Mouse (Mus musculus): ENCODE measurements around the gene Gm45233. TPM values are rescaled to one million over a fixed set of nuclear protein-coding genes. Genes with fewer than 3 reads are reported as not detected.
A peak's percentile ranks its signal among the peaks of the same experiment; 100 is the strongest.

Gene Gm45233
- polyA plus RNA-seq, 1 experiment from 2014 or later: 0.18 TPM

DNA sequence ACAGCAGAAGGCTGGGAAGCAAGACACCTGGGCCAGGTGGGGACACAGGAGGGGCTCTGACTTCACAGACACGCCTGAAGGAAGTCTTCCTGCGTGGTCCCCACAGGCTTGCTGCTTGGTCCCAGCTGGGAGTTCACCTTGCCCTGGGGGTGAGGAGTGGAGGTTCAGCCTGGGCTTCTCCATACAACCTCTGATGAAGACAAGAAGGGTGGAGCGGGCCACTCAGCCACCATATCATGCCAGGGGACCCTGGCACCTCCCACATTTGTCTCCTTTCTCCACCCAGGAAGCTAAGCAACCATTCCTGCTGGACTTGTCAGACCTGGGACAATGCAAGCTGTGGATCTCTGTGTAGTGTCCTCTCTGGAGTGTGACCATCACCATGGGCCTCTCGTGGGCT lies 18.9 kb downstream of the Gm45233 start, which contains the start of gene Vsig10l:
Gene Vsig10l, plus strand, starts transcription at position 301 of the 400 bp plus-strand sequence.
- peaks cover 8% of the 10 kb centered on the region; the same call in 1 of the 2 replicates for H3K27me3 ChIP-seq (ENCODE audit: control insufficient read depth, insufficient read depth, low read length)
- H3K4me2 ChIP-seq (ENCODE audit: low read depth, low read length): no peak within 1 kb of the TSS
- 56% methylated on average over 4 of the region's 4 CpGs for WGBS

GRCm38 (mm10) chr7:43463976-43464375 lies 20.0 kb downstream of the Gm45233 start:
- H3K36me3 ChIP-seq (ENCODE audit: control insufficient read depth, insufficient read depth): peaks cover 4% of the 10 kb centered on the region; the same call in 1 of the 2 replicates
- peaks cover 12% of the 10 kb centered on the region for H3K4me1 ChIP-seq (ENCODE audit: control insufficient read depth, insufficient read depth, low read length)
- no peak overlapping the region for H3K4me3 ChIP-seq (ENCODE audit: low read length)
- H3K4me2 ChIP-seq (ENCODE audit: low read depth, low read length): no peak overlapping the region
- H3K9ac ChIP-seq (ENCODE audit: low read length): no peak overlapping the region
- WGBS: 78% methylated on average over 7 of the region's 7 CpGs
- peaks cover 8% of the 10 kb centered on the region; the same call in 1 of the 2 replicates for H3K27me3 ChIP-seq (ENCODE audit: control insufficient read depth, insufficient read depth, low read length)
- no peaks in the 10 kb centered on the region for H3K9me3 ChIP-seq (replicated peaks; ENCODE audit: control insufficient read depth, low read length)
- ATAC-seq (replicated peaks; ENCODE audit: extremely low read depth, insufficient read depth, low FRiP score): no peak
- H3K27ac ChIP-seq (ENCODE audit: low read length): no peak overlapping the region

More for the DNA sequence above, 18.9 kb downstream of the Gm45233 start, which contains the start of gene Vsig10l:
- H3K36me3 ChIP-seq (ENCODE audit: control insufficient read depth, insufficient read depth): peaks cover 2% of the 10 kb centered on the region; the same call in 1 of the 2 replicates
- no peak for ATAC-seq (replicated peaks; ENCODE audit: extremely low read depth, insufficient read depth, low FRiP score)
- no peak within 1 kb of the TSS for H3K27ac ChIP-seq (ENCODE audit: low read length)
- no peak within 1 kb of the TSS for H3K9ac ChIP-seq (ENCODE audit: low read length)
- peaks cover 12% of the 10 kb centered on the region for H3K4me1 ChIP-seq (ENCODE audit: control insufficient read depth, insufficient read depth, low read length)
- no peak within 1 kb of the TSS for H3K4me3 ChIP-seq (ENCODE audit: low read length)
- no peaks in the 10 kb centered on the region for H3K9me3 ChIP-seq (replicated peaks; ENCODE audit: control insufficient read depth, low read length)

DNA sequence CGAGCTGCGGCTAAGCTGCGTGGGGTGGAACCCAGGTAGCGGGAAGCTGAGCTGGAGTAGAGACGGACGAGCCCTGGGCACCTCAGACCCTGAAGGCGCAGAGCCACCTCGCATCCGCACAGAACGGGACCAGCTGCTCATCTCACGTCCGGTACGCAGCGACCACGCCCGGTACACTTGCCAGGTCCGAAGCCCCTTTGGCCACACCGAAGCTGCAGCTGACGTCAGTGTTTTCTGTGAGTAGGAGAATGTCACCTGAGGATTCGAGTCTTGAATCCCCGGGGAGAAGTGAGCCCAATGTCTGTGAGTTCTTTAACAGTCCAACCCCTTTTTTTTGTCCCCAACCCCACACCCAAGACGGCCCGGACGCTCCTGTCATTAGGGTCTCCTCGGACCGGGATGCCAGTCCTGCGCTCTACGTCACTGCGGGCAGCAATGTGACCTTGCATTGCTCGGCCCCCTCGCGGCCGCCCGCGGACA lies 21.0 kb downstream of the Gm45233 start:
- 8% methylated on average over 35 of the region's 35 CpGs for WGBS

DNA sequence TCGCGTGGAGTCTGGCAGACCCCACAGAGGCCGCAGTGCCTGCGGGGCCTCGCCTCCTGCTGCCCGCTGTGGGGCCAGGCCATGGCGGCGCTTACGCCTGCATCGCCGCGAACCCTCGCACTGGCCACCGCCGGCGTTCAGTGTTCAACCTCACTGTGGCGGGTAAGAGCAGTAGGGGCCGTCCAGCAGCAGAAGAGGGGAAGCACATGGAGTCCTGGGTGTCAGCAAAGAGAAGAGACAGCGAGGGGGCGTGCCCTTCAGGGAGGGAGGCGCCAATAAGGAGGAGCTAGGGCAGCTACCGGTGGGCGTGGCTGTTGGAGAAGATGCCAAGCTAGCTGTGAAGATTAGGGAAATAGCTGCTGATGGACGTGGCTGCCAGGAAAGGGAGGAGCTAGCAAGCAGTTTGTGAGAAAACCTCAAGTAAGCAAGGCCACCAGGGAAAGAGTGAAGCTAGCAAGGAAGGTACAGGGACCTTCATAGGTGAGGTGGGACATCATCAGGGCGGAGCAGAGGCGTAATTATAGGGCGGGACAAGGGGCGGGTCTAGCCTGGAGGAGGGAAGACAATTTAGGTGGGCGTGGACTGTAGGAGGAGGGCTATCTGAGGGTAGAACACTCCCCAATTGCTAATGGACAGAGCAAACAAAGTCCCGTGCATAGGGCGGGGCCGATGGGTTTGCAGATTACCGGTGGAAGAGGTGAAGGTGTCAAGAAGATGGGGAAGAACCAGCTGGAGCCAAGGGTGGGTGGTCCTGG lies 21.6 kb downstream of the Gm45233 start:
- Histone ChIP-seq H3K27ac (ENCODE audit: low read length) (0 out of 2 replicates have a peak overlapping the region, but pooled peaks have one; percentile 12), H3K36me3 (ENCODE audit: control insufficient read depth, insufficient read depth) (peaks cover 4% of the 10 kb centered on the region; the same call in 1 of the 2 replicates), H3K4me3 (ENCODE audit: low read length) (peak overlapping the region; percentile 61), H3K4me2 (ENCODE audit: low read depth, low read length) (peak overlapping the region; percentile 72), H3K9me3 (replicated peaks; ENCODE audit: control insufficient read depth, low read length) (no peaks in the 10 kb centered on the region), H3K27me3 (ENCODE audit: control insufficient read depth, insufficient read depth, low read length) (peaks cover 8% of the 10 kb centered on the region; the same call in 1 of the 2 replicates), H3K4me1 (ENCODE audit: control insufficient read depth, insufficient read depth, low read length) (peaks cover 7% of the 10 kb centered on the region), H3K9ac (ENCODE audit: low read length) (peak overlapping the region; percentile 68)
- ATAC-seq (replicated peaks; ENCODE audit: extremely low read depth, insufficient read depth, low FRiP score): peak; percentile 87
- WGBS: under 1% methylated on average over 33 of the region's 33 CpGs

More for the DNA sequence above, 21.0 kb downstream of the Gm45233 start:
- Histone ChIP-seq H3K4me3 (ENCODE audit: low read length) (peak overlapping the region; percentile 61), H3K27ac (ENCODE audit: low read length) (no peak overlapping the region), H3K4me2 (ENCODE audit: low read depth, low read length) (peak overlapping the region; percentile 72), H3K9me3 (replicated peaks; ENCODE audit: control insufficient read depth, low read length) (no peaks in the 10 kb centered on the region), H3K36me3 (ENCODE audit: control insufficient read depth, insufficient read depth) (peaks cover 4% of the 10 kb centered on the region; the same call in 1 of the 2 replicates), H3K9ac (ENCODE audit: low read length) (peak overlapping the region; percentile 68), H3K4me1 (ENCODE audit: control insufficient read depth, insufficient read depth, low read length) (peaks cover 10% of the 10 kb centered on the region), H3K27me3 (ENCODE audit: control insufficient read depth, insufficient read depth, low read length) (peaks cover 8% of the 10 kb centered on the region; the same call in 1 of the 2 replicates)
- no peak; the same call in 1 of the 2 replicates for ATAC-seq (replicated peaks; ENCODE audit: extremely low read depth, insufficient read depth, low FRiP score)

DNA sequence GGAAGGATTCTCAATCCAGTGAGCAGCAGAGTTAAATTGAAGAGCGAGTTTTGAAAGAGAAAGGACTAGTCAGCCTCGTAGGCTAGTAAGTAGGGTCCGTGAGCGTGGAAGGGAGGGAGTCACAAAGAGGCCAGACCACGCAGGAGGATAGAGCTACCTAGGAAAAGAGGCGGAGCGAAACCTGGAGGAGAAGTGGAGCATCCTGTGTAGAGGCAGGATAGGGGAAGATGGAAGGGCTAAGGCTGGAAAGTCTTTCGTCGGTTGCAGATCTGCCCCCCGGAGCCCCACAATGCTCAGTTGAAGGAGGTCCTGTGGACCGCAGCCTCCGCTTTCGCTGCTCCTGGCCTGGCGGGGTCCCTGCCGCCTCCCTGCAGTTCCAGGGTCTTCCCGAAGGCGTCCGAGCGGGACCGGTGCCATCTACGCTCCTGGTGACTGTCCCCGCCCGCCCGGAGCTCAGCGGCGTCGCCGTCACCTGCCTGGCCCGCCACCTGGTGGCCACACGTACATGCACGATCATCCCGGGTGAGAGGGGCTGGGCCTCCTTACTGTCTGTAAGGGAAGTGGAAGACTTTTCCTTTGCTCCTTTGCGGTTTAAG lies 22.3 kb downstream of the Gm45233 start:
- H3K27me3 ChIP-seq (ENCODE audit: control insufficient read depth, insufficient read depth, low read length): peaks cover 8% of the 10 kb centered on the region; the same call in 1 of the 2 replicates
- WGBS: under 1% methylated on average over 32 of the region's 33 CpGs
- H3K36me3 ChIP-seq (ENCODE audit: control insufficient read depth, insufficient read depth): peaks cover 4% of the 10 kb centered on the region; the same call in 1 of the 2 replicates
- no peak overlapping the region for H3K27ac ChIP-seq (ENCODE audit: low read length)
- peak overlapping the region; percentile 51 for H3K9ac ChIP-seq (ENCODE audit: low read length)
- peak; percentile 68 for ATAC-seq (replicated peaks; ENCODE audit: extremely low read depth, insufficient read depth, low FRiP score)
- H3K9me3 ChIP-seq (replicated peaks; ENCODE audit: control insufficient read depth, low read length): no peaks in the 10 kb centered on the region
- H3K4me1 ChIP-seq (ENCODE audit: control insufficient read depth, insufficient read depth, low read length): peaks cover 7% of the 10 kb centered on the region
- peak overlapping the region; percentile 61 for H3K4me3 ChIP-seq (ENCODE audit: low read length)
- H3K4me2 ChIP-seq (ENCODE audit: low read depth, low read length): peak overlapping the region; percentile 72

GRCm38 (mm10) chr7:43470373-43470772 lies 26.4 kb downstream of the Gm45233 start:
- no peaks in the 10 kb centered on the region for H3K9me3 ChIP-seq (replicated peaks; ENCODE audit: control insufficient read depth, low read length)
- 36% methylated on average over 8 of the region's 8 CpGs for WGBS
- H3K36me3 ChIP-seq (ENCODE audit: control insufficient read depth, insufficient read depth): peaks cover 4% of the 10 kb centered on the region; the same call in 1 of the 2 replicates
- H3K27ac ChIP-seq (ENCODE audit: low read length): no peak overlapping the region
- ATAC-seq (replicated peaks; ENCODE audit: extremely low read depth, insufficient read depth, low FRiP score): no peak
- peaks cover 13% of the 10 kb centered on the region for H3K27me3 ChIP-seq (ENCODE audit: control insufficient read depth, insufficient read depth, low read length)
- no peak overlapping the region for H3K4me2 ChIP-seq (ENCODE audit: low read depth, low read length)
- no peak overlapping the region for H3K4me3 ChIP-seq (ENCODE audit: low read length)
- no peaks in the 10 kb centered on the region for H3K4me1 ChIP-seq (ENCODE audit: control insufficient read depth, insufficient read depth, low read length)
- H3K9ac ChIP-seq (ENCODE audit: low read length): no peak overlapping the region

DNA sequence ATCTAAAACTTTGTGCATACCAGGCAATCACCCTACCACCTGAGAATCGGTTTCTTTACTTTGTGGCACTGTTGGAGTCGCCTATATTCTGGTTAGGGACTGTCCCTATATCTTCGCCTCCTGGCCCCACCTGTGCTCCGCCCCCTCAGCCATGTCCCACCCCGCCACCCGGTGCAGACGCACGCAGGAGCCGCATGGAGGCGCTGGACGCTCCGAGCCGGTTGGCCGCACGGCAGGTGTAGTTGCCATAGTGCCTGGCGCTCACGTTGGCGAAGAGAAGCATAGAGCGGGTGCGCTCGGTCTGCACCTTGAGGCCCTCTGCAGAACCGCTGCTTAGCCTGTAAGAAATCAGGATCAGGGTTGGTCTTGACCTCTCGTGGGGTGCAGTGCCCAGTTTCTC lies 31.8 kb downstream of the Gm45233 start:
- no peak overlapping the region for H3K9ac ChIP-seq (ENCODE audit: low read length)
- H3K36me3 ChIP-seq (ENCODE audit: control insufficient read depth, insufficient read depth): no peaks in the 10 kb centered on the region
- H3K27ac ChIP-seq (ENCODE audit: low read length): no peak overlapping the region
- no peak overlapping the region for H3K4me3 ChIP-seq (ENCODE audit: low read length)
- no peaks in the 10 kb centered on the region for H3K9me3 ChIP-seq (replicated peaks; ENCODE audit: control insufficient read depth, low read length)
- no peaks in the 10 kb centered on the region for H3K4me1 ChIP-seq (ENCODE audit: control insufficient read depth, insufficient read depth, low read length)
- H3K27me3 ChIP-seq (ENCODE audit: control insufficient read depth, insufficient read depth, low read length): peaks cover 42% of the 10 kb centered on the region
- no peak overlapping the region for H3K4me2 ChIP-seq (ENCODE audit: low read depth, low read length)
- 7% methylated on average over 23 of the region's 23 CpGs for WGBS
- ATAC-seq (replicated peaks; ENCODE audit: extremely low read depth, insufficient read depth, low FRiP score): no peak

DNA sequence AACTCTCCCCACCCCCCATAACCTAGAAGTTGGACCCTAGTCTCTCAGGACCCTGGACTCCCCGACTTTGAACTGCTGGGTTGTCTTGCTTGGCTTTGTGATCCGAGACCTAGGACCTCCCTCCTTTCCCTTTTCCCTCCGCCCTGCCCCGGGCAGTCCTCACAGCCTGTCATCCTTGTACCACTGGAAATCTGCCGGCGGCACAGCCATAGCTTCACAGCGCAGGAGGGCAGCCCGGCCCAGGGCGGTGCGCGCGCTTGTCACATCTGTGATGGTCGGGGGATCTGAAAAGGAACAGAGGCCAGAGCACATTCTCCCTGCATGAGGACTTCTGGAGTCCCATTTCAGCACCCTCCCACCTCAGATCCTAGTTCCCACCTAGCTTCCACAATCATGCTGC lies 32.4 kb downstream of the Gm45233 start:
- Histone ChIP-seq H3K27me3 (ENCODE audit: control insufficient read depth, insufficient read depth, low read length) (peaks cover 42% of the 10 kb centered on the region), H3K27ac (ENCODE audit: low read length) (no peak overlapping the region), H3K9ac (ENCODE audit: low read length) (no peak overlapping the region), H3K36me3 (ENCODE audit: control insufficient read depth, insufficient read depth) (no peaks in the 10 kb centered on the region), H3K4me2 (ENCODE audit: low read depth, low read length) (no peak overlapping the region), H3K4me1 (ENCODE audit: control insufficient read depth, insufficient read depth, low read length) (no peaks in the 10 kb centered on the region), H3K4me3 (ENCODE audit: low read length) (no peak overlapping the region), H3K9me3 (replicated peaks; ENCODE audit: control insufficient read depth, low read length) (no peaks in the 10 kb centered on the region)
- 3% methylated on average over 13 of the region's 13 CpGs for WGBS
- no peak for ATAC-seq (replicated peaks; ENCODE audit: extremely low read depth, insufficient read depth, low FRiP score)
